Mouse (Mus musculus) regulatory T cell (primary cell): ENCODE measurements around the gene Mgat5.

Source experiments
- in situ Hi-C: fragments of 300-600 bp; cut with MboI, MseI; formaldehyde crosslinking; loops from one replicate; pipeline ENCODE4 v1.15.1; 2025; ENCODE audit warnings: high pct_unique_total_duplicates

Mgat5 gene

DNA sequence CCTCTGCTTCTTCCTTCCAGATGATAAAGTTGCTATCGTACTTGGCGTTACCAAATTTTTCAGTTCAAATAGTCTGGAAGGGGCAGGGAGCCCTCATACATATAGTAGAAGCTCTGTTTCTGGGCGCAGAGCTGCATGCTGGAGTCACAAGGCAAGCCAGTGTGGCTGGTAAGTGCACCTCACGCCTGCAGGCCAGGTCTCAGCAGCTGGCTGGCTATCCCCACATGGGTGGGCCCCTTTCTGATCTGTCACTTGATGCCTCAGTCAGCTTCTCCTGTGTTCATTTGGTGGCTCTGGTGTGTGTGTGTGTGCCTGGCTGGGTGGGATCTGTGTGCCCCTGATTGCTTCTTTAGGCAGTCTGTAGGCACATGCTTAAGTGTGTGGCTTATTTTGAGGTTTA is 12.8 kb downstream of the Mgat5 start:
- in situ Hi-C loops = no loop called here

DNA sequence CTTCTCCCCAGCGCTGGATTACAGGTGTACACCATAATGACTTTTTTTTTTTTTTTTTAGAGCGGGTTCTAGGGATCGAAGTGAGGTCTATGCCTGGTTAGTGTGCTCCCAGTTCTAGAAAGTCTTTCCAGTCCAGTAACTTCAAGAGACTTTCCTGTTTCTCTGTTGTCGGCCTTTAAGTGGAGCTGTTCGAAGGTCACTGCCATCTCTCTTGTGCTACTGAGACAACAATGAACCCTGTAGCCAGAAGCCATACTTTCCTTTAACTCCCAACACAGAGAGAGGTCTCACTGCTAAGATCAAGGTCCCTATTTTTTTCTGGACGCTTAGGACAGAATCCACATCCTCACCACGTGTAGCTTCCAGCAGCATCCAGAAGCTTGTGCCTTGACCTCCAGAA is 13.4 kb downstream of the Mgat5 start:
- in situ Hi-C loops = no loop called here

GRCm38 (mm10) chr1:127219161-127219560 is 14.3 kb downstream of the Mgat5 start:
- in situ Hi-C loops = no loop called here

GRCm38 (mm10) chr1:127219621-127220020 is 14.8 kb downstream of the Mgat5 start:
- in situ Hi-C loops = no loop called here

- in situ Hi-C loops = no loop called here
Observed at GRCm38 (mm10) chr1:127221998-127222736, 17.4 kb downstream of the Mgat5 start.

GRCm38 (mm10) chr1:127225060-127225459 is 20.2 kb downstream of the Mgat5 start:
- in situ Hi-C loops = no loop called here

GRCm38 (mm10) chr1:127229011-127229410 is 24.2 kb downstream of the Mgat5 start:
- in situ Hi-C loops = no loop called here

DNA sequence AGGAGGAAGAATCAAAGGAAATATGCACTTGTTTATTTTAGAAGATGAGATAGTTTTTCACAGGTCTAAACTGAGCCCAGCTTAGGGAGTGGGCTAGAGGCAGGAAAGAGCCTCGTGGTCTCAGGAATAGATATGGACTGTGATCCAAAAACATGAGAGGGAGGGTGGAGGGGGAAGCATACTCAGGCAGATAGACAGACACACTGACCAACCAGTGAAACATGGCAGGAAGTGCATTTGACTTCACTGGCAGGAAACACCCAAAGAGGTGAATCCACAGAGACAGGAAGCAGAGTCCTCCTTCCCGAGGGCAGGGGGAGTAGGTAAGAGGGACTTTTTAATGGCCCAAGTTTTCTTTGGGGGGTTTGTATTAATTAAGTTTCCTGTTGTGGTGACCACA is 25.7 kb downstream of the Mgat5 start:
- in situ Hi-C loops = no loop called here

GRCm38 (mm10) chr1:127233191-127233651 is 28.4 kb downstream of the Mgat5 start:
- in situ Hi-C loops = no loop called here

- in situ Hi-C loops = no loop called here
Observed at GRCm38 (mm10) chr1:127235157-127235556, 30.3 kb downstream of the Mgat5 start.

DNA sequence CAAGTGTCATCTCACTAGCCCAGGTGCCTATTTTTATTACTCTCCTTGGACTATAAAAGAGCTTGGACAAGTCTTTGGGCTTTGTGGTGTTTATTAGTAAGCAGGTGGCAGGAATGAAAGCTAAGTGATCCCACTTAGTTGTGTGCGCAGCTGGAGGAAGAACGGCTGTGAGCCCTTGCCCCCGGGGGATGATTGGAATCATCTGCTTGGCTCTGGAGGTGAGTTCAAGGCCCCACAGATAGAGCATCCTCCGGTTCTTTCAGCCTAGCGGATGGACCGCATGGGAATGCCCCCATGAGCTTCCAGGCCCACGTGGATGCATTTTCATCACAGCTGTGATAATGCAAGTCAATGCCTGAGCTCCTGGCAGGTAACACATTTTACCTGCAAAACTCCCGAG is 31.6 kb downstream of the Mgat5 start:
- in situ Hi-C loops = no loop called here

DNA sequence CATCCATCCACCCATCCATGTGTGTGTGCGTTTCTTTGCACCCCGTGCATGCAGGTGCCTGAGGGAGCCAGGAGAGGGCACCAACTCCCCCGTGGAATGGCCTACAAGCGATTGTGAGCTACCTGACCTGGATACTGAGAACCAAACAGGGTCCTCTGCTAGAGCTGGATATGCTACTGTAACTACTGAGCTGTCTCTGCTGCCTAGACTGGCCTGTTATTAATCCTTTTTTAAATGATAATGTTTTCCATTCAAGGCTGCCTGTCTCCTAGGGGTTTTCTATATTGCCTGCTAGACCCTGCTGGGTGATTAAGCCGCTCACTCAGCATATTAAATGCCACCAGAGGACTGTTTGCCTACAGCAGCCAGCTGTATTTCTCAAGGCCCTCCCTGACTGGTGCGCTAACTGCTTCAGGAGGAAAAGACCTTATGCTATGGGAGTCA is 34.1 kb downstream of the Mgat5 start:
- in situ Hi-C loops = no loop called here

DNA sequence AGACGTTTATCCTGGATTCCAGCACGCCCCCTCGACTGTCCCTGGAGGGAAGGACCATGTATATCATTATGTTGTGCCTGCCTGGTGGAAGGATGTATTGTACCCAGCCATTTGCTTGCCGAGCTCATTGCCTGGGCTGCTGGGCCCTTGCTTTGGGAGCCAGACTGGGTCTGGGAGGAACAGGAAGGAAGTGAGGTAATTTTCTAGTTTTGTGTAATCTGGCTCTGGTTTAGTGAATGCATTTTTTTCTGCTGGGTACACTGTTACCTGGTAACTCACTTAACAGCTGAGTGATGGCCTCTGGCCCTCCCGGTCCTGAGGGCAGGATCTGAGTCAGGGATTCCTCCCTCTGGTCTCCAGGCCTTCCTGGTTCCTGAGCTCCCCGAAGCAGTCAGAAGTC is 35.1 kb downstream of the Mgat5 start:
- in situ Hi-C loops = loop anchor here (5.0 kb wide), 3 partner anchors 33 to 107 kb away; partner anchors contain the start of gene Mgat5

DNA sequence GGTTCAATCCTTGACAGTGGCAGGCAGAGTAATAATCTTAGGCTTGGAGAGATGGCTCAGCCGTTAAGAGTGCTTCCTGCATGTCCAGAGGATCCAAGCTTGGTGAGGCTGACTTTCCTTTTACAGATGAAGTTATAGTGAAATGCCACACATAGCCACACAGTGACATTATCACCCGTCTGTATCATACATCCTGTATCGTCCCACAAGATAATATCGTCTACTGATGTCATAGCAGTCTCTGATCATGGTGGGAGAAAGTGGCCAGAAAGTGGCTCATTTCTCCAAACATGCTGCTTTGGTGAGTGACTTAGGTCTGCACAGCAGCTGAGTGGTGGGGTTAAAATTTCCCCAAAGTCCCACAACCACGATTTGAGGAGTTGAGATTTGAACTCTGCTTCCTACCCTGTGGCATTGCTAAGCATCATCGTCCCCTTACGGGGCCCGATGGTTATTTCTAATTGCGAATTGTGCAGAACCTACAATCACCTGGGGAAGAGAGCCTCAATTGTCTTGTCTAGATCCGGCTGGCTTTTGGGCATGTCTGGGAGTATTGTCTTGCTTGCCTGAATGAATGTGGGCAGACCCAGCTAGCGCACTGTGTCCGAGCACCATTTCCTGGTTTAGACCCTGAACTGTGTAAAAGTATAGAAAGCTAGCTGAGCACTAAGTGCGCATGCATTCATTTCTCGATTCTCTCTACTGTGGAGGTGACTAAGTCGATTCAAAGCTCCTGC is 37.5 kb downstream of the Mgat5 start:
- in situ Hi-C loops = loop anchor here (5.0 kb wide), 3 partner anchors 35 to 105 kb away; partner anchors contain the start of gene Mgat5

DNA sequence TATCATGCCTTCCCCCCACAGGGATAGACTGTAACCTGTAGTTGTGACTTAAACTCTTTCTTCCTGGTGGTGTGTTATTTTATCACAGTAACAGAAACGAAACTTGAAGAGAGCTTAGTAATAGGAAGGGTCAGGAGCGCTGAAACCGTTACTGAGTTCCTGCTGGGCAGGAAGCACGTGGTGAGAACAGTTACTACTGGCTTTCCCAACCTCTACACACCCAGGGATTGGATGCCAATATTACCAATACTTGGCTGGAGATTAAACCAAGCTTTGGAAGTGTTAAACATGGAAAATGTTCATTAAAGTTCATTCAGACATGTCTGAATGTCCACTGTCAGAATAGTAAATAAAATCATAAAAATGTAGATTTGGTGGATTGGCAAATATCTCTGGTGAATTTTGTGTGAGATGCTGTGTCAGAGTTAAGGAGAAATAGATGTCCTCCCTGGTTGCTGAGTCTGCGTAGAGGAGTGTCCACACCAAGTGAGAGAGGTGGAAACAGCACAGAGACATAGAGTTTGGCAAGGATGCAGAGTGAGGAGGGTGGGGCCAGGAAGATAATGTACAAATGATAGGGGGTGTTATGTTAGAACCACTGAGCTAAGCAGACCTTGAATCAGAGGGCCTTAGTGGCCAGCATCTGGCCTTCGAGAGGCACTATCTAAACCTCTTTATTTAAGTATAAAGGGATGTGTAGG is 38.2 kb downstream of the Mgat5 start:
- in situ Hi-C loops = loop anchor here (5.0 kb wide), 3 partner anchors 36 to 104 kb away; partner anchors contain the start of gene Mgat5

- in situ Hi-C loops = loop anchor here (5.0 kb wide), 3 partner anchors 37 to 103 kb away; partner anchors contain the start of gene Mgat5
Observed at GRCm38 (mm10) chr1:127244054-127244770, 39.4 kb downstream of the Mgat5 start.

DNA sequence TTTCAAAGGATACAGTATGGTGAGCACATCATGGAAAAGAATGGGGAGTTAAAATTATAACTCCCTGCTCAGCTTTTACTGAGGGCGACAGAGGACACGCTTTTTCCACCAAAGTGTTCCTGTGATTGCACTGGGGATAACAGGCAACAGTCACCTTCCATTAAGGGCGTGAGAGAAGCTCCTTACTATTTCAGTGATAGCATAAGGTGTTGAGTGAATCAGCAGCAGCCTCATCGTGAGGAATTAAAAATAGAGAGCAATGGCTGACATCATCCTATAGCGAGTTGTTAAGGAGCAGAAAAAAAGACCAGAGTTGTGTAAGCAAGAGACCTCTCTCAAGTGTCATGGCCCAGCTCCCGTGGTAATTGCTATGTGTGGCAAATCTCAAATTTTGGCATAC is 41.3 kb downstream of the Mgat5 start:
- in situ Hi-C loops = no loop called here

DNA sequence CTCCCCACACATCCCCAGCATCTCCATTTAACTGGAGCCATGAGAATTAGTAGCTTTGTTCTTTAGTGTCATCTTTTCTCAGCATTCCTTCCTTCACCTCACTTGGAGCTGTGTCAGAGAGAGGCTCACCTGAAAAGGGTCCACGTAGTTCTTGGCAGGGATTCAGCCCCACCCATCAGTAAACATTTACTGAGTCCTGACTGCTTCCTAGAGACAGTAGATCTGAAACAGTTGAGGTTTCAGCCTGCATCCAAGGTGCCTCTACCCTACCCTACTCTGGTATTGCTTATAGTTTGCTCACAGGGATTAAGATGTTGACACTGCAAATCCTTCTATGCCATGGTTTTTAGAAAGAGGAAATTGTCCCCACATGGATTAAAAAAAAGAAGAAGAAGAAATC is 43.6 kb downstream of the Mgat5 start:
- in situ Hi-C loops = no loop called here

DNA sequence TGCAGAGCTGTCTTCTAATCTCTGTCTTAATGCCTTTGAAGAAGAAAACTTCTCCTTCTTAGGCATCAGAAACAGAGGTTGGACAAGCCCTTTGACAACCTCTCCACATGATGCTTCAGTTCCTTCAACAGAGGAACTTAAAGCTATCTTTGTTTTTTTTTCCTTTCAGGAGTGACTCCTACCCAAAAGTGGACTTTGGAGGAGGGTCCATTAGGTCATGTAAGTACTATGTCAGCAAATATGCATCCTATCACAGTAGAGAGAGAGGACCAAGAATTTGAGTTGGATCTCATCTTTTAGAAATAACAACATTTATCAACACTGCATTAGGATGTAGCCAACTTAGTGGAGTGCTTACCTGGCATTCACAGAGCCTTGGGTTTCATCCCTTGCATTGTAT is 44.8 kb downstream of the Mgat5 start:
- in situ Hi-C loops = no loop called here

DNA sequence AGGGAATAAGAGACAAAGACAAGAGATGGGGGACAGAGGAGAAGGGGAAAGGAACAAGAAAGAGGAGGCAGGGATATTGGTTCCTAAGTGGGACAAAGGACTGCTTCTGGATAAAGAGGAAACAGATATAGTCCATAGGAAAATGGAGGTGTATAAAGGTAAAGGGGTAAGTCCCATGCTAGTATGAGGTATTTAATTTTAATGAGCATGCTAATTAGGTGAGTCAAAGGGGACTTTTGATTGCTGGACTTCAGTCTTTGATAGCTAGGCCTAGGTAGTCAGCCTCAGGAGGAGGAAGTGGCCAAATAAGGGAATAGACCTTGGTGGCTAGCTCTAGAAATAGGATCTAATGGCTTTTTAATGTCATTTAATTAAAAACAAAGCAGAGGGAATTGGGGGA is 45.5 kb downstream of the Mgat5 start:
- in situ Hi-C loops = no loop called here

GRCm38 (mm10) chr1:127251751-127252150 is 46.9 kb downstream of the Mgat5 start:
- in situ Hi-C loops = no loop called here
